Mouse (Mus musculus): ENCODE results near the gene Gcnt1. TPM values are rescaled to one million over a fixed set of nuclear protein-coding genes. Genes with fewer than 3 reads are reported as not detected.

Gcnt1 gene
- total RNA-seq, 2 experiments from 2014 or later, result 0.41 to 0.95 TPM

DNA sequence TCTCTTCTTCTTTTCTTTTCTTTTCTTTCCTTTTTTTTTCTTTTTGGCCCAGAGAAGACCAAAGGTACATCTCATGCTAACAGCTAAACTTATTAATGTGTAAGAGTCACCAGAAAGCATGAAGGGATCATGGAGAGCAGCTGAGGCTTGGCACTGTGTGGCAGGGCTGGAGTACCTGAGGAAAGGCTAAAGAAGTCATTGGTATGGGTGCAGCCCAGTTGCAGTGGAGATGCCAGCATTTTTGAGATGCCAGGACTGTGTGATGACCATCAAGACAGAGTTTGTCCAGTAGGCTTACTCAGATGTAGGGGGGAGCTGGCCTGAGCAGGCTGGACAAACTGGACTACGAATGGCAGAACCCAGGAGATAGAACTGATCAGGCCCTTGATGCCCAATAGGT is 58.9 kb downstream of the Gcnt1 start:
- no peak for TF ChIP-seq CTCF (IDR thresholded peaks at IDR 0.05)
- no peak for DNase-seq
- intact Hi-C loops (cut with DNase I), result no loop called here
- no peak overlapping the region for H3K4me3 ChIP-seq
- no peak overlapping the region for H3K27ac ChIP-seq

- Histone ChIP-seq H3K27ac (no peak overlapping the region), H3K4me3 (no peak overlapping the region)
- no peak for DNase-seq
- TF ChIP-seq CTCF (IDR thresholded peaks at IDR 0.05), result no peak
- intact Hi-C loops (cut with DNase I), result no loop called here
Observed at GRCm38 (mm10) chr19:17312671-17313180, 59.9 kb downstream of the Gcnt1 start.

DNA sequence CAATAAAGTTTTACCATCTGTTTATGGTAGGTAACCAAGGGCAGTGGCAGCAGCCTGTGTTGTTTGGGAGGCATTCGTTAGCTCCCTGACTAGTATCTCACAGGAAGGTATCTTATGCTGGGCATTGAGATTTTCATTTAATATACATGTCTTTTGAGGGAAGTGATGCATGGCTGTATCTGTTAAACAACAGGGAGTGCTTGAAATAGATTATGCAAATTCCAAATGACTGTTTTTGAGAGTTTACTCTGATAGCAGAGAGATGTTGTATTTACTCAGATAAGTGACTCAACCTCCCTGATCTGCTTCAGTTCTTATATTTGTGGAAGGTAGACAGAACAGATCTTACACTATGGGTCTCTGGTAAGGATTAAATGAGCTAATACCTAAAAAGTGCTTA is 61.1 kb downstream of the Gcnt1 start:
- Histone ChIP-seq H3K4me3 (no peak overlapping the region), H3K27ac (no peak overlapping the region)
- intact Hi-C loops (cut with DNase I), result no loop called here
- no peak for DNase-seq
- no peak for TF ChIP-seq CTCF (IDR thresholded peaks at IDR 0.05)

- intact Hi-C loops (cut with DNase I), result no loop called here
- no peak for DNase-seq
- no peak for TF ChIP-seq CTCF (IDR thresholded peaks at IDR 0.05)
- Histone ChIP-seq H3K4me3 (no peak overlapping the region), H3K27ac (no peak overlapping the region)
Observed at GRCm38 (mm10) chr19:17311031-17311430, 61.6 kb downstream of the Gcnt1 start.

DNA sequence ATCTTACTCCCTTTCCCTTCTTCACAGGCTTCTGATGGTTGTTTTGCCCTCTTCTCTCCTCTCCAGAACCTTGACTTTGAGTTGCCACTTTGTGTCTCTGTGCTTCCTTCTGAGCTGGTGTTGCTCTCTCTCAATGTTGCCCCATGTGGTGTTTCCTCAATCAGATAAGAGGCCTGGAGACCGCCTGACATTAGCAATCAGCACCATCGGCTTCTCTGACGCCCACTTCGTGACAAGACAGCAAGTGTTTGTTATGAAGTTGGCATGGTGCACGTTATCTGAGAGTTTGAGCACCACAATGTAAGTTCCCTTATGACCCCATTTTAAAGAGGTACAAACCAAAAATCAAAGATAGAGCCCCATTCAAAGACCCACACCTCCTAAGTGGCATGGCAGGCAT is 76.6 kb downstream of the Gcnt1 start:
- H3K4me3 ChIP-seq, result no peak overlapping the region
- DNase-seq, result no peak
- intact Hi-C loops (cut with DNase I), result no loop called here

DNA sequence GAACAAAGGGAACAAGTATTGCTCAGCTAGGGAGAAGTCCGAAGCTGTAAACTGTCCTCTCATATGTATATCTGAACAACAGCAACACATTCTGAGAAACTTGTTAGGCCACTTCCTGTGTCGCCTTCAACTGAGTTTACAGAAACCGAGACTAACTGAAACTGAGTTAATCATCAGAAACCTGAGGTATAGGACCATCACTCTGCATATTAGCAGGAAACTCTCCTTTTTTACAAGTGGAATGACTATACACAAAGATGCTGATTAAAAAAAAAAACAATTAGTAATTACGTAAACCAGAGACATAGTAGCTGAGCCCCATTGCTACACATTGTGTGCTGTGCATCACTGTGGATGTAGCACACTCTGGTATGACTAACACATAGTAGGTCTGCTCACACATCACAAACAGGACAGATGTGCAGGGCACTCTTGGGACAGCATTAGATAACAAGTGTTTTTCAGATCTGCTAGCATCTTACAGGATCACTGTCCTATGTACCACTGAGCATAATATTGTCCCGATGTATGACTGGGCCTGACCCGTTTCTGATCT is 77.4 kb downstream of the Gcnt1 start:
- intact Hi-C loops (cut with DNase I), result no loop called here
- no peak for TF ChIP-seq CTCF (IDR thresholded peaks at IDR 0.05)
- H3K27ac ChIP-seq, result no peak overlapping the region
- DNase-seq, result no peak
- H3K4me3 ChIP-seq, result no peak overlapping the region

More for the DNA sequence above, 76.6 kb downstream of the Gcnt1 start:
- no peak overlapping the region for H3K27ac ChIP-seq
- TF ChIP-seq CTCF (IDR thresholded peaks at IDR 0.05), result no peak

GRCm38 (mm10) chr19:17294136-17294535 is 78.5 kb downstream of the Gcnt1 start:
- intact Hi-C loops (cut with DNase I), result no loop called here
- TF ChIP-seq CTCF (IDR thresholded peaks at IDR 0.05), result no peak

DNA sequence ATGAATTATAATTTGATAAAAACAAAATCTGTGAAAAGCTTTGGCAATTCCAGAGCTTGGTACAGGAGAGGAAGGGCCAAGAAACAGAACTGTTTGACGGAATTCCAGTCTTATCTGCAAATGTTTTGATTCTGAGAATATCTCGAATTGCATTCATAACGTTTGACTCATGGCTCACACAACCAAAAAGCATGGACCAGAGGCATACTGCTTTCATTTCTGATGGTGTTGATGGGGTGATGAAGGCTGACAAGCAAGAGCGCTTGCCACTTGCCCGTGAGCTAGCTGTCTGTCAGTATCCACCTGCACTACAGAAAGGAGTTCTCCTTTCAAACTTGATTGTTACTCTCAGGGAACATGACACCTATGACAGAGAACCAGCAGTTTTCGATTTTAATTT is 83.1 kb downstream of the Gcnt1 start:
- TF ChIP-seq CTCF (IDR thresholded peaks at IDR 0.05), result no peak
- Histone ChIP-seq H3K27ac (no peak overlapping the region), H3K4me3 (no peak overlapping the region)
- intact Hi-C loops (cut with DNase I), result no loop called here
- no peak for DNase-seq

More at GRCm38 (mm10) chr19:17294136-17294535, 78.5 kb downstream of the Gcnt1 start:
- H3K27ac ChIP-seq, result no peak overlapping the region
- DNase-seq, result no peak
- no peak overlapping the region for H3K4me3 ChIP-seq

DNA sequence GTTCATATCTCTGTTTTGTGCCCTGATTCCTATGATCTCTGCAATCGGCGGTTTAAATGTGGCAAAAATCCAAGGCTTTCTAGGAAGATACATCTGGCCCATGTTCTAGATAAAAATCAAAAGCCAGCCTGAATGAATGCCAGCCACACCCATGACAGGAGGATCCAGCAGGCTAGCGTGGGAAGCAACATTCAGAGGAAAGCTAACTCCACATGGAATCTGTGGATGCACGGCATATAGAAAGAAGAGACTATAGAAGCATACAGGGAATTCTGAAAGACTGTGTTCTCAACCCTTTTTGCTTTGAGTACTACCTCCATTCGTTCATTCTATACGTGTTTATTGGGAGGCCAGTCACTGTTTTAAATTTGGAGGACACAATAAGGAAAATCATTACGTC is 86.6 kb downstream of the Gcnt1 start:
- no peak for TF ChIP-seq CTCF (IDR thresholded peaks at IDR 0.05)
- Histone ChIP-seq H3K27ac (no peak overlapping the region), H3K4me3 (no peak overlapping the region)
- DNase-seq, result no peak
- intact Hi-C loops (cut with DNase I), result no loop called here

- DNase-seq, result no peak
- Histone ChIP-seq H3K4me3 (no peak overlapping the region), H3K27ac (no peak overlapping the region)
- intact Hi-C loops (cut with DNase I), result no loop called here
- no peak for TF ChIP-seq CTCF (IDR thresholded peaks at IDR 0.05)
Observed at GRCm38 (mm10) chr19:17283317-17283716, 89.3 kb downstream of the Gcnt1 start.

DNA sequence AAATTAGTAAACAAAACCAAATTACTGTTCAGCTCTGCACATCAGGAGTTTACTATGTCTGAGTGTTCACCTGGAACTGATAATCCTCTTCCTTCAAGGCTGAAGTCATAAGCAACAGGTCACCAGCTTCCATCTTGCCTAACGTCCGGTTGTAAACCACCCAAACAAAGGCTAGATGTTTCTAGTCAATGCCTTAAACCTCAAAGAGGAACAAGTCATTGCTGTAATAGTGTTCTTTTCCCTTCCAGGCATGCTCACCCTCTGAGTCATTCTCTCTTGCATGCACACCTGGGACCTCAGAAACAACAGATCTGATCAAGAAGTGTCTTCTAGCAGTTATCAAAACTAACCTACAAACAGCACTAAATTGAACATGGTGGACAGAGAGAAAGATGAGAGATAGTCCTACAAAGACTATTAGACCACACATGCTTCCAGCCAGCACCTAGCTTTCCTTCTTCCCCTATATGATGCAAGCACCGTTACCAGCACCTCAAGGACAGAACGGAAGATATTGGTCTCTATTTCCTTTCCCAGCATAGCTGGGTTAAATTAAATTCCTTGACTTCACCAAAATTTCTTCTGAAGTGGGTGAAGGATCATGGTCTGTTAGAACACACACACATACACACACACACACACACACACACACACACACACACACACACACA is 94.1 kb downstream of the Gcnt1 start:
- TF ChIP-seq CTCF (IDR thresholded peaks at IDR 0.05), result no peak
- DNase-seq, result no peak
- H3K4me3 ChIP-seq, result no peak overlapping the region
- no peak overlapping the region for H3K27ac ChIP-seq
- intact Hi-C loops (cut with DNase I), result no loop called here

Other genes starting within 250 kb of the Gcnt1 start
- 10 to 100 TPM; 62.3 to 74.5 TPM for gene Rfk, start 21.2 kb upstream of the Gcnt1 start, total RNA-seq (2021)

Measured in gastrocnemius, adult 2 months (tissue).